Mouse (Mus musculus): Measurements from ENCODE around the gene Cox8a. TPM values are rescaled to one million over a fixed set of nuclear protein-coding genes. Genes with fewer than 3 reads are reported as not detected.

Cox8a gene
- polyA plus RNA-seq, 1 experiment from 2014 or later, result 1,508 TPM

- Histone ChIP-seq H3K9me3 (ENCODE audit: control insufficient read depth, low read length) (no peaks in the 10 kb centered on the region), H3K9ac (ENCODE audit: low read depth, low read length) (no peak overlapping the region), H3K27me3 (replicated peaks; ENCODE audit: control insufficient read depth, insufficient read depth, low read length) (no peaks in the 10 kb centered on the region), H3K27ac (ENCODE audit: low read length) (no peak overlapping the region), H3K36me3 (ENCODE audit: control insufficient read depth, insufficient read depth, low read length) (no peaks in the 10 kb centered on the region), H3K4me1 (ENCODE audit: control insufficient read depth, insufficient read depth, low read length) (no peaks in the 10 kb centered on the region), H3K4me3 (ENCODE audit: low read length) (no peak overlapping the region), H3K4me2 (ENCODE audit: low read depth, low read length) (no peak overlapping the region)
- 74% methylated on average over 3 of the region's 3 CpGs for WGBS
- ATAC-seq, result 0 out of 2 replicates have a peak, but pooled peaks have one; percentile 20
Observed at GRCm38 (mm10) chr19:7246021-7246420, 28.6 kb upstream of the Cox8a start.

- ATAC-seq, result peak; percentile 97
Observed at GRCm38 (mm10) chr19:7240782-7241690, 23.6 kb upstream of the Cox8a start, which contains the start of gene Naa40. Naa40 (minus strand) TSS chr19:7241183.

GRCm38 (mm10) chr19:7240291-7240690 lies 22.9 kb upstream of the Cox8a start:
- Histone ChIP-seq H3K4me2 (ENCODE audit: low read depth, low read length) (peak overlapping the region; percentile 77), H3K9me3 (ENCODE audit: control insufficient read depth, low read length) (no peaks in the 10 kb centered on the region), H3K4me3 (ENCODE audit: low read length) (peak overlapping the region; percentile 73), H3K9ac (ENCODE audit: low read depth, low read length) (peak overlapping the region; percentile 84), H3K36me3 (ENCODE audit: control insufficient read depth, insufficient read depth, low read length) (no peaks in the 10 kb centered on the region), H3K27me3 (replicated peaks; ENCODE audit: control insufficient read depth, insufficient read depth, low read length) (no peaks in the 10 kb centered on the region), H3K27ac (ENCODE audit: low read length) (peak overlapping the region; percentile 77), H3K4me1 (ENCODE audit: control insufficient read depth, insufficient read depth, low read length) (peaks cover 3% of the 10 kb centered on the region; the same call in 1 of the 2 replicates)
- ATAC-seq, result 0 out of 2 replicates have a peak, but pooled peaks have one; percentile 1
- under 1% methylated on average over 13 of the region's 13 CpGs for WGBS

More at GRCm38 (mm10) chr19:7240782-7241690, 23.6 kb upstream of the Cox8a start, which contains the start of gene Naa40:
- H3K9ac ChIP-seq (ENCODE audit: low read depth, low read length), result peak within 1 kb of the TSS; percentile 84
- WGBS, result under 1% methylated on average over 78 of the region's 80 CpGs
- H3K27ac ChIP-seq (ENCODE audit: low read length), result peak within 1 kb of the TSS; percentile 77
- H3K27me3 ChIP-seq (replicated peaks; ENCODE audit: control insufficient read depth, insufficient read depth, low read length), result no peaks in the 10 kb centered on the region
- H3K36me3 ChIP-seq (ENCODE audit: control insufficient read depth, insufficient read depth, low read length), result no peaks in the 10 kb centered on the region
- H3K9me3 ChIP-seq (ENCODE audit: control insufficient read depth, low read length), result no peaks in the 10 kb centered on the region
- H3K4me2 ChIP-seq (ENCODE audit: low read depth, low read length), result peak within 1 kb of the TSS; percentile 77
- H3K4me3 ChIP-seq (ENCODE audit: low read length), result peak within 1 kb of the TSS; percentile 73
- H3K4me1 ChIP-seq (ENCODE audit: control insufficient read depth, insufficient read depth, low read length), result peaks cover 3% of the 10 kb centered on the region; the same call in 1 of the 2 replicates

GRCm38 (mm10) chr19:7239574-7239973 lies 22.2 kb upstream of the Cox8a start:
- ATAC-seq, result no peak
- Histone ChIP-seq H3K4me2 (ENCODE audit: low read depth, low read length) (peak overlapping the region; percentile 77), H3K4me3 (ENCODE audit: low read length) (peak overlapping the region; percentile 73; the same call in 1 of the 2 replicates), H3K9ac (ENCODE audit: low read depth, low read length) (peak overlapping the region; percentile 84; the same call in 1 of the 2 replicates), H3K36me3 (ENCODE audit: control insufficient read depth, insufficient read depth, low read length) (no peaks in the 10 kb centered on the region), H3K4me1 (ENCODE audit: control insufficient read depth, insufficient read depth, low read length) (peaks cover 3% of the 10 kb centered on the region; the same call in 1 of the 2 replicates), H3K27ac (ENCODE audit: low read length) (no peak overlapping the region), H3K9me3 (ENCODE audit: control insufficient read depth, low read length) (no peaks in the 10 kb centered on the region), H3K27me3 (replicated peaks; ENCODE audit: control insufficient read depth, insufficient read depth, low read length) (no peaks in the 10 kb centered on the region)
- 88% methylated on average over 3 of the region's 3 CpGs for WGBS

GRCm38 (mm10) chr19:7236742-7237141 lies 19.3 kb upstream of the Cox8a start:
- H3K9ac ChIP-seq (ENCODE audit: low read depth, low read length), result no peak overlapping the region
- peaks cover 3% of the 10 kb centered on the region; the same call in 1 of the 2 replicates for H3K4me1 ChIP-seq (ENCODE audit: control insufficient read depth, insufficient read depth, low read length)
- peaks cover 3% of the 10 kb centered on the region for H3K36me3 ChIP-seq (ENCODE audit: control insufficient read depth, insufficient read depth, low read length)
- H3K4me2 ChIP-seq (ENCODE audit: low read depth, low read length), result no peak overlapping the region
- H3K27ac ChIP-seq (ENCODE audit: low read length), result no peak overlapping the region
- H3K9me3 ChIP-seq (ENCODE audit: control insufficient read depth, low read length), result no peaks in the 10 kb centered on the region
- no peak overlapping the region for H3K4me3 ChIP-seq (ENCODE audit: low read length)
- H3K27me3 ChIP-seq (replicated peaks; ENCODE audit: control insufficient read depth, insufficient read depth, low read length), result no peaks in the 10 kb centered on the region
- no peak for ATAC-seq
- 93% methylated on average over 4 of the region's 4 CpGs for WGBS

GRCm38 (mm10) chr19:7236011-7236410 lies 18.6 kb upstream of the Cox8a start:
- Histone ChIP-seq H3K36me3 (ENCODE audit: control insufficient read depth, insufficient read depth, low read length) (peaks cover 3% of the 10 kb centered on the region), H3K9ac (ENCODE audit: low read depth, low read length) (no peak overlapping the region), H3K27me3 (replicated peaks; ENCODE audit: control insufficient read depth, insufficient read depth, low read length) (no peaks in the 10 kb centered on the region), H3K4me1 (ENCODE audit: control insufficient read depth, insufficient read depth, low read length) (peaks cover 3% of the 10 kb centered on the region; the same call in 1 of the 2 replicates), H3K4me2 (ENCODE audit: low read depth, low read length) (no peak overlapping the region), H3K9me3 (ENCODE audit: control insufficient read depth, low read length) (no peaks in the 10 kb centered on the region), H3K4me3 (ENCODE audit: low read length) (no peak overlapping the region), H3K27ac (ENCODE audit: low read length) (no peak overlapping the region)
- WGBS, result 95% methylated on average over 2 of the region's 2 CpGs
- ATAC-seq, result no peak

GRCm38 (mm10) chr19:7235461-7235860 lies 18.0 kb upstream of the Cox8a start:
- Histone ChIP-seq H3K27me3 (replicated peaks; ENCODE audit: control insufficient read depth, insufficient read depth, low read length) (no peaks in the 10 kb centered on the region), H3K36me3 (ENCODE audit: control insufficient read depth, insufficient read depth, low read length) (peaks cover 3% of the 10 kb centered on the region), H3K4me1 (ENCODE audit: control insufficient read depth, insufficient read depth, low read length) (peaks cover 3% of the 10 kb centered on the region; the same call in 1 of the 2 replicates), H3K4me3 (ENCODE audit: low read length) (no peak overlapping the region), H3K4me2 (ENCODE audit: low read depth, low read length) (no peak overlapping the region), H3K27ac (ENCODE audit: low read length) (no peak overlapping the region), H3K9me3 (ENCODE audit: control insufficient read depth, low read length) (no peaks in the 10 kb centered on the region), H3K9ac (ENCODE audit: low read depth, low read length) (no peak overlapping the region)
- no peak for ATAC-seq
- WGBS, result 87% methylated on average over 9 of the region's 9 CpGs

- peaks cover 7% of the 10 kb centered on the region for H3K36me3 ChIP-seq (ENCODE audit: control insufficient read depth, insufficient read depth, low read length)
- no peak overlapping the region for H3K27ac ChIP-seq (ENCODE audit: low read length)
- H3K4me3 ChIP-seq (ENCODE audit: low read length), result no peak overlapping the region
- H3K9ac ChIP-seq (ENCODE audit: low read depth, low read length), result no peak overlapping the region
- no peaks in the 10 kb centered on the region for H3K9me3 ChIP-seq (ENCODE audit: control insufficient read depth, low read length)
- H3K4me1 ChIP-seq (ENCODE audit: control insufficient read depth, insufficient read depth, low read length), result peaks cover under 1% of the 10 kb centered on the region; the same call in 1 of the 2 replicates
- ATAC-seq, result peak; percentile 74
- WGBS, result 56% methylated on average over 8 of the region's 8 CpGs
- H3K4me2 ChIP-seq (ENCODE audit: low read depth, low read length), result no peak overlapping the region
- H3K27me3 ChIP-seq (replicated peaks; ENCODE audit: control insufficient read depth, insufficient read depth, low read length), result no peaks in the 10 kb centered on the region
Observed at GRCm38 (mm10) chr19:7234537-7235221, 17.3 kb upstream of the Cox8a start.

- peak; percentile 77 for ATAC-seq
- Histone ChIP-seq H3K4me2 (ENCODE audit: low read depth, low read length) (0 out of 2 replicates have a peak overlapping the region, but pooled peaks have one; percentile 5), H3K9ac (ENCODE audit: low read depth, low read length) (0 out of 2 replicates have a peak overlapping the region, but pooled peaks have one; percentile 7), H3K4me1 (ENCODE audit: control insufficient read depth, insufficient read depth, low read length) (peaks cover 17% of the 10 kb centered on the region), H3K9me3 (ENCODE audit: control insufficient read depth, low read length) (no peaks in the 10 kb centered on the region), H3K36me3 (ENCODE audit: control insufficient read depth, insufficient read depth, low read length) (peaks cover 27% of the 10 kb centered on the region), H3K27me3 (replicated peaks; ENCODE audit: control insufficient read depth, insufficient read depth, low read length) (no peaks in the 10 kb centered on the region), H3K4me3 (ENCODE audit: low read length) (no peak overlapping the region), H3K27ac (ENCODE audit: low read length) (peak overlapping the region; percentile 84)
- 62% methylated on average over 6 of the region's 6 CpGs for WGBS
Observed at GRCm38 (mm10) chr19:7226511-7226914, 9.1 kb upstream of the Cox8a start.

All from intestine, embryonic 16.5 days (tissue).